9 mouse cellular contexts compared by ENCODE assay signal in genomic region chr12:67220041-67220440, GRCm38 (mm10). TPM values are rescaled to one million over a fixed set of nuclear protein-coding genes. Genes with fewer than 3 reads are reported as not detected.
DNase-seq lines count a peak whose midpoint lies in the region; ATAC-seq and TF ChIP-seq lines count a peak whose summit lies in the region.
"Had no signal": no experiment of that assay in that cellular context is flagged by ENCODE, and none has a peak within 500 bp of the region (broad histone marks: within the 10 kb centered on the region; RNA-seq: fewer than 3 reads in every experiment).

No protein-coding gene starts in this region.

- DNase-seq in heart, adult 2 months, result no peak
- DNase-seq in embryonic facial prominence, embryonic 11.5 days (ENCODE audit: low spot score), result no peak
- no peak for DNase-seq in MN1 (ENCODE audit: low spot score)
- no peak for DNase-seq in spleen, adult 12 weeks (ENCODE audit: low spot score)
- no peak for DNase-seq in c-Kit-positive CD71-positive TER-119-positive erythroid progenitor cells, embryonic 14.5 days (ENCODE audit: low spot score)

- no peak for ATAC-seq in heart, embryonic 16.5 days (replicated peaks; ENCODE audit: extremely low read depth, insufficient read depth, low FRiP score)
- ATAC-seq in embryonic facial prominence, embryonic 11.5 days (replicated peaks; ENCODE audit: insufficient number of reproducible peaks, low FRiP score, low TSS enrichment, low read depth), result no peak
- no peak for ATAC-seq in intestine, embryonic 15.5 days
- ATAC-seq in neural tube, embryonic 12.5 days (ENCODE audit: low FRiP score, low read depth), result no peak

- H3K4me2 ChIP-seq in heart, embryonic 16.5 days (ENCODE audit: low read depth, low read length), result peak overlapping the region; percentile 93
- H3K4me2 ChIP-seq in embryonic facial prominence, embryonic 11.5 days (ENCODE audit: low read depth, low read length), result peak overlapping the region; percentile 99
- H3K4me2 ChIP-seq in intestine, embryonic 15.5 days (replicated peaks), result peak overlapping the region; percentile 99
- peak overlapping the region; percentile 80 for H3K4me2 ChIP-seq in neural tube, embryonic 12.5 days (replicated peaks)

- TF ChIP-seq POLR2A in heart, adult 2 months (IDR thresholded peaks at IDR 0.05; ENCODE audit: insufficient read depth, low read depth, low read length), result no peak

- H3K4me3 ChIP-seq in heart, embryonic 16.5 days (ENCODE audit: low read length), result peak overlapping the region; percentile 59; the same call in 1 of the 2 replicates
- no peak overlapping the region for H3K4me3 ChIP-seq in heart, adult 2 months
- peak overlapping the region; percentile 65 for H3K4me3 ChIP-seq in embryonic facial prominence, embryonic 11.5 days (ENCODE audit: low read depth, low read length)
- H3K4me3 ChIP-seq in intestine, embryonic 15.5 days (replicated peaks), result peak overlapping the region; percentile 54; the same call in 1 of the 2 replicates
- peak overlapping the region; percentile 76 for H3K4me3 ChIP-seq in neural tube, embryonic 12.5 days

- TF ChIP-seq CTCF in heart, adult 2 months (IDR thresholded peaks at IDR 0.05), result no peak

- no peak overlapping the region for H3K27ac ChIP-seq in heart, embryonic 16.5 days (ENCODE audit: low read length)
- H3K27ac ChIP-seq in heart, adult 2 months, result no peak overlapping the region
- H3K27ac ChIP-seq in embryonic facial prominence, embryonic 11.5 days (replicated peaks; ENCODE audit: low read depth, low read length), result no peak overlapping the region
- no peak overlapping the region for H3K27ac ChIP-seq in intestine, embryonic 15.5 days
- H3K27ac ChIP-seq in neural tube, embryonic 12.5 days, result no peak overlapping the region

- peaks cover 38% of the 10 kb centered on the region for H3K27me3 ChIP-seq in heart, embryonic 16.5 days (ENCODE audit: control insufficient read depth, insufficient read depth, low read length)
- H3K27me3 ChIP-seq in heart, adult 2 months (ENCODE audit: control insufficient read depth, insufficient read depth, low read length), result peaks cover 8% of the 10 kb centered on the region
- peaks cover 6% of the 10 kb centered on the region for H3K27me3 ChIP-seq in embryonic facial prominence, embryonic 11.5 days (ENCODE audit: control insufficient read depth, insufficient read depth, low read length)
- peaks cover 29% of the 10 kb centered on the region for H3K27me3 ChIP-seq in intestine, embryonic 15.5 days (replicated peaks)
- 0 out of 2 replicates have a peak, but pooled peaks cover 3% of the 10 kb centered on the region for H3K27me3 ChIP-seq in neural tube, embryonic 12.5 days (replicated peaks)

- no peaks in the 10 kb centered on the region for H3K36me3 ChIP-seq in heart, embryonic 16.5 days (ENCODE audit: control insufficient read depth, insufficient read depth)
- H3K36me3 ChIP-seq in heart, adult 2 months (ENCODE audit: control insufficient read depth, insufficient read depth, low read length), result no peaks in the 10 kb centered on the region
- no peaks in the 10 kb centered on the region for H3K36me3 ChIP-seq in embryonic facial prominence, embryonic 11.5 days (replicated peaks; ENCODE audit: control insufficient read depth, insufficient read depth, low read depth, low read length)
- no peaks in the 10 kb centered on the region for H3K36me3 ChIP-seq in intestine, embryonic 15.5 days
- H3K36me3 ChIP-seq in neural tube, embryonic 12.5 days, result no peaks in the 10 kb centered on the region
- H3K36me3 ChIP-seq: G1E had no signal

- H3K9me3 ChIP-seq in heart, embryonic 16.5 days (replicated peaks; ENCODE audit: control insufficient read depth, low read length), result no peaks in the 10 kb centered on the region
- H3K9me3 ChIP-seq in embryonic facial prominence, embryonic 11.5 days (replicated peaks; ENCODE audit: control insufficient read depth, low read length), result no peaks in the 10 kb centered on the region
- no peaks in the 10 kb centered on the region for H3K9me3 ChIP-seq in intestine, embryonic 15.5 days
- no peaks in the 10 kb centered on the region for H3K9me3 ChIP-seq in neural tube, embryonic 12.5 days

- peaks cover 5% of the 10 kb centered on the region for H3K4me1 ChIP-seq in heart, embryonic 16.5 days (ENCODE audit: control insufficient read depth, insufficient read depth, low read length)
- no peaks in the 10 kb centered on the region for H3K4me1 ChIP-seq in heart, adult 2 months (ENCODE audit: control insufficient read depth, insufficient read depth, low read length)
- no peaks in the 10 kb centered on the region; the same call in 1 of the 2 replicates for H3K4me1 ChIP-seq in embryonic facial prominence, embryonic 11.5 days (ENCODE audit: control insufficient read depth, insufficient read depth, low read length)
- peaks cover 19% of the 10 kb centered on the region for H3K4me1 ChIP-seq in intestine, embryonic 15.5 days (replicated peaks)
- peaks cover 16% of the 10 kb centered on the region; the same call in 1 of the 2 replicates for H3K4me1 ChIP-seq in neural tube, embryonic 12.5 days

- WGBS in heart, embryonic 16.5 days, result 7% methylated on average over 6 of the region's 6 CpGs
- 7% methylated on average over 6 of the region's 6 CpGs for WGBS in heart, adult 2 months
- 2% methylated on average over 6 of the region's 6 CpGs for WGBS in embryonic facial prominence, embryonic 11.5 days
- 6% methylated on average over 6 of the region's 6 CpGs for WGBS in intestine, embryonic 15.5 days
- 0% methylated on average over 6 of the region's 6 CpGs for WGBS in neural tube, embryonic 12.5 days

- H3K9ac ChIP-seq in heart, embryonic 16.5 days (ENCODE audit: low read length), result no peak overlapping the region
- H3K9ac ChIP-seq in heart, adult 2 months (ENCODE audit: low read depth, low read length), result no peak overlapping the region
- no peak overlapping the region for H3K9ac ChIP-seq in embryonic facial prominence, embryonic 11.5 days (replicated peaks; ENCODE audit: low read length)
- H3K9ac ChIP-seq in intestine, embryonic 15.5 days, result no peak overlapping the region
- peak overlapping the region; percentile 77; the same call in 1 of the 2 replicates for H3K9ac ChIP-seq in neural tube, embryonic 12.5 days

- intact Hi-C loops in heart, adult 2 months (cut with DNase I), result no loop called here

- H3K79me2 ChIP-seq in heart, adult 2 months (replicated peaks; ENCODE audit: control insufficient read depth, insufficient read depth, low read length), result no peaks in the 10 kb centered on the region

- no peak for TF ChIP-seq EP300 in heart, adult 2 months (IDR thresholded peaks at IDR 0.05; ENCODE audit: insufficient read depth, low read depth, low read length)

RNA-seq across cellular contexts. Expression of gene Mdga2, which starts 2.3 kb away (rescaled TPM):
- polyA plus RNA-seq in heart, embryonic 16.5 days (2015; fragmentation: Nextera tagmentation; extraction: Ambion mirVana), result 0.42 and 0.60 TPM in 2 replicates
- under 1 TPM; 0.52 TPM for total RNA-seq in heart, adult 2 months (2021)
- polyA plus RNA-seq in heart, adult 2 months (2012; rRNA removed), result 0.23 and 0.37 TPM in 2 replicates
- 1.6 and 2.0 TPM in 2 replicates for polyA plus RNA-seq in embryonic facial prominence, embryonic 11.5 days (2014; fragmentation: Nextera tagmentation; extraction: Ambion mirVana)
- 0.98 and 1.0 TPM in 2 replicates for polyA plus RNA-seq in intestine, embryonic 15.5 days (2015; fragmentation: Nextera tagmentation; extraction: Ambion mirVana)
- 9.0 and 11.5 TPM in 2 replicates for polyA plus RNA-seq in neural tube, embryonic 12.5 days (2016; fragmentation: Nextera tagmentation; extraction: Ambion mirVana)
- polyA plus RNA-seq: G1E had no signal
